Mouse (Mus musculus) liver, embryonic 12.5 days (tissue): ENCODE measurements around the gene Wars. TPM values are rescaled to one million over a fixed set of nuclear protein-coding genes. Genes with fewer than 3 reads are reported as not detected.
"Not testable (repeated sequence)": the region's sequence is repeated elsewhere in the genome, so short reads cannot be mapped to it uniquely, and the experiment has no call there.

Experiments used
- ATAC-seq: fragments of 200-750 bp; cut with Nextera tagmentation; 2 replicates; pipeline ENCODE4 v1.8.0; 2017; ENCODE audit warnings: moderate number of reproducible peaks, mild to moderate bottlenecking, moderate library complexity
- H3K27ac ChIP-seq: fragments of 300-500 bp; sonication (generic); 2 replicates; pipeline ENCODE4 v1.5.1; 2016; ENCODE audit warnings: mild to moderate bottlenecking
- H3K27me3 ChIP-seq: fragments of 300-500 bp; sonication (generic); replicated peaks from 2 replicates; pipeline ENCODE4 v1.6.1; 2016; ENCODE audit warnings: mild to moderate bottlenecking, moderate library complexity
- H3K36me3 ChIP-seq: fragments of 300-500 bp; sonication (generic); 2 replicates; pipeline ENCODE4 v1.6.1; 2016; ENCODE audit warnings: mild to moderate bottlenecking, moderate library complexity
- H3K4me1 ChIP-seq: fragments of 300-500 bp; sonication (generic); 2 replicates; pipeline ENCODE4 v1.6.1; 2016
- H3K4me2 ChIP-seq: fragments of 300-500 bp; sonication (generic); 2 replicates; pipeline ENCODE4 v1.6.1; 2016; ENCODE audit warnings: mild to moderate bottlenecking, moderate library complexity
- H3K4me3 ChIP-seq: fragments of 300-500 bp; sonication (generic); 2 replicates; pipeline ENCODE4 v1.5.1; 2016; ENCODE audit warnings: mild to moderate bottlenecking, moderate library complexity
- H3K9ac ChIP-seq: fragments of 300-500 bp; sonication (generic); 2 replicates; pipeline ENCODE4 v1.6.1; 2016; ENCODE audit warnings: mild to moderate bottlenecking, moderate library complexity
- H3K9me3 ChIP-seq: fragments of 300-500 bp; sonication (generic); replicated peaks from 2 replicates; pipeline ENCODE4 v1.6.1; 2016; ENCODE audit warnings: mild to moderate bottlenecking, moderate library complexity
- WGBS: fragments of 180-500 bp; shearing (Covaris S2); methylation state at CpG from one replicate; pipeline ENCODE4 v1.1.7; 2016; ENCODE audit not compliant: insufficient replicate concordance; 5-methylcytosine and 5-hydroxymethylcytosine counted together
- polyA plus RNA-seq: library from polyadenylated mRNA; unstranded; fragments of >200 nt; fragmentation: Nextera tagmentation; extraction: Ambion mirVana; gene quantifications from 2 replicates; pipeline ENCODE4 v1.2.1, GENCODE M21; 2016

Wars gene
- polyA plus RNA-seq, 1 experiment from 2014 or later, result 61.7 TPM

DNA sequence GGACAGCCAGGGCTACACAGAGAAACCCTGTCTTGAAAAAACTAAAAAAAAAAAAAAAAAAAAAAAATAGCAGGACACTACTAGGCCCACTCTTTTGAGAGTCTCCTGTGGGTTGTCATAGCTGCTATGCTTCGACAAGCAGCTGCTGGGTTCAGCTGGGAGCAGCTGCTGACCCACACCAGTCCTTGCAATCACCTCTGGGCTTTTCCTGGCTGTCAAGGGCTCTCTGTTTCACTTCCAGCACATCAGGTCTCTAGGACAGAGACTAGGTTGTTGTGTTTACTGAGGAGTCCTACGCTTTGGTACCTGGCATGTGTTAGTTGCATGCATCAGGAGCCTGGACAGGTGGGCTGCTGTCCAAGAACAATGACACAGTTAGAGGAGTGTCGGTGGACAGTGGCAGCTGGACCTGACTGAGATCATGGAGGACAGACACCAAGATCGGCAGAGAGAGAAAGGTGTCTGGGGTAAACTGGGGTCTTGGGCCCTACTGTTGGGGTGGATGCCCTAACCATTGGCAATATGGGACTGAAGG is 44.4 kb downstream of the Wars start:
- no peak for ATAC-seq
- H3K4me3 ChIP-seq, result no peak overlapping the region
- no peak overlapping the region for H3K27ac ChIP-seq
- no peak overlapping the region for H3K9ac ChIP-seq
- peaks cover 22% of the 10 kb centered on the region for H3K4me1 ChIP-seq
- no peaks in the 10 kb centered on the region for H3K9me3 ChIP-seq
- no peaks in the 10 kb centered on the region for H3K27me3 ChIP-seq
- H3K4me2 ChIP-seq, result no peak overlapping the region
- WGBS, result 69% methylated on average over 4 of the region's 4 CpGs
- peaks cover 8% of the 10 kb centered on the region; the same call in 1 of the 2 replicates for H3K36me3 ChIP-seq

DNA sequence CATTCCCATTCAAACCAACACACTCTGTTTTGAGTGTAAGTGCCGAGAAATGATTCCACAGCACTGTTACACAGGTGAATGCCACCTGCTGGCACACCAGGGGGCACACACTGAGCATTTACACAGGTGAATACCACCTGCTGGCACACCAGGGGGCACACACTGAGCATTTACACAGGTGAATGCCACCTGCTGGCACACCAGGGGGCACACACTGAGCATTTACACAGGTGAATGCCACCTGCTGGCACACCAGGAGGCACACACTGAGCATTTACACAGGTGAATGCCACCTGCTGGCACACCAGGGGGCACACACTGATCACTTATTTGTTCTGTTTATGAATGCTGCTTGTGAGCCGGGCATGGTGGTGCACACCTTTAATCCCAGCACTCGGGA is 45.9 kb downstream of the Wars start:
- H3K27me3 ChIP-seq, ATAC-seq, H3K9ac ChIP-seq, H3K9me3 ChIP-seq, H3K27ac ChIP-seq, H3K4me2 ChIP-seq, H3K4me3 ChIP-seq: not testable (repeated sequence)
- Histone ChIP-seq H3K36me3 (peaks cover 19% of the 10 kb centered on the region), H3K4me1 (peaks cover 27% of the 10 kb centered on the region)
- WGBS, result 82% methylated on average over 3 of the region's 3 CpGs

DNA sequence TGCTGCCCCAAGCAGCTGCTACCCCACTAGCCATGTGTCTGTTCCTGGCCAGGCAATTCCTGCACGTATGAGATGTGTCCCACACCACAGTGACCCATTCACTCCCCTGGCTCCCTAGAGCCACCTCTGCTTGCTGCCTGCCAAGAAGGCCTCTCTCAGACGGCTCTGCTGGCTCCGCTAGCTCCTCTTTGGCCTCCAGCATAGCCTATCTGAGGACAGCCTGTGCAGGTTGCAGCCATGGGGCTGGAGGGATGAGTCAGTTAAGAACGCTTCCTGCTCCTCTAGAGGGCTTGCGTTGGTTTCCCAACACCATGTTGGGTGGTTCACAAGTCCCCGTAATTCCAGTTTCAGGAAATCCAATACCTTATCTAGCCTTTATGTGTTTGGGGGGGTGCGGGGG is 51.3 kb downstream of the Wars start:
- H3K36me3 ChIP-seq, result peaks cover 57% of the 10 kb centered on the region
- H3K27ac ChIP-seq, result no peak overlapping the region
- no peak for ATAC-seq
- no peaks in the 10 kb centered on the region for H3K27me3 ChIP-seq
- no peaks in the 10 kb centered on the region for H3K9me3 ChIP-seq
- no peak overlapping the region for H3K9ac ChIP-seq
- H3K4me3 ChIP-seq, result no peak overlapping the region
- H3K4me2 ChIP-seq, result no peak overlapping the region
- 73% methylated on average over 7 of the region's 7 CpGs for WGBS
- peaks cover 21% of the 10 kb centered on the region for H3K4me1 ChIP-seq

DNA sequence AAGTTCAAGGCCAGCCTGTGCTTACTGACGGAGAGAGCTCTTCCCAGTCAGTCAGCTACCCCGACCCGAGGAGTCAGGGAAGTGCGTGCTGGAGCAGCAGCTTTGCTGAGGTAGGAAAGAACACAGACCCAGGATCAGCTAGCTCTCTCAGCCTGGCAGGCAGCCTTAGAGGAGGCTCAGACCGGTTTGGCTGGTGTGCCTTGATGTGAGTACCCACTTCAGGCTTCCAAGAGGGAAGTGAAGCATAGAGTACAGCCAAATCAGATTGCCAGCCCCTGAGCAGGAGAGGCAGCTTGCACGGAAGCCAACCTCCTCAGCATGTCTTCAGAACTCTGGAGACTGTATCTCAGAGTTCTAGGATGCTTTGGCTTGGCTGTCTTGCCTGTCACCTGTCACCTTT is 52.8 kb downstream of the Wars start:
- Histone ChIP-seq H3K27me3 (no peaks in the 10 kb centered on the region), H3K4me1 (peaks cover 36% of the 10 kb centered on the region), H3K9me3 (no peaks in the 10 kb centered on the region), H3K4me2 (no peak overlapping the region), H3K36me3 (peaks cover 60% of the 10 kb centered on the region), H3K27ac (no peak overlapping the region), H3K4me3 (no peak overlapping the region), H3K9ac (no peak overlapping the region)
- no peak for ATAC-seq
- WGBS, result 76% methylated on average over 6 of the region's 6 CpGs

DNA sequence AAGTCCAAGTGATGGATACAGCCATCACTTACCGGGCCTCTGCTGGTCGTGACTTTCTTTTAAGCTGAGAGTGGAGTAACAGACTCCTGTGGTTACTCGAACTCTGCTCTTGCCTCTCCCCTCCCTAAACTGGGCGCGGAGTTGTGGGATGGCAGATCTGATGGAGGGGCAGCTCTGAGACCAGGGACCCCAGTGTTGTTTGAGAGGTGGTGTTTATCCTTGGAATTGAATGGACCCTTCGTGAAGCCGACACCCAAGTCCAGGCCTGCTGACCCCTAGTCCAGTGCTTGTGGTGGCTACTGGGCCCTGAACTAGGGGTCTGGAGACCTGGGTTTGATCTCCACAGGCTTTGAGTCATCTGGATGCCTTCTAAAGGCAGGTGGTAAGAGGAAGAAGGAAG is 57.3 kb downstream of the Wars start:
- peaks cover 35% of the 10 kb centered on the region for H3K4me1 ChIP-seq
- H3K9me3 ChIP-seq, result no peaks in the 10 kb centered on the region
- H3K36me3 ChIP-seq, result peaks cover 28% of the 10 kb centered on the region
- H3K9ac ChIP-seq, result peak overlapping the region; percentile 74
- H3K4me2 ChIP-seq, result peak overlapping the region; percentile 99
- H3K27me3 ChIP-seq, result peaks cover 6% of the 10 kb centered on the region; the same call in 1 of the 2 replicates
- 46% methylated on average over 7 of the region's 7 CpGs for WGBS
- peak overlapping the region; percentile 70 for H3K4me3 ChIP-seq
- H3K27ac ChIP-seq, result peak overlapping the region; percentile 74; the same call in 1 of the 2 replicates
- ATAC-seq, result no peak

DNA sequence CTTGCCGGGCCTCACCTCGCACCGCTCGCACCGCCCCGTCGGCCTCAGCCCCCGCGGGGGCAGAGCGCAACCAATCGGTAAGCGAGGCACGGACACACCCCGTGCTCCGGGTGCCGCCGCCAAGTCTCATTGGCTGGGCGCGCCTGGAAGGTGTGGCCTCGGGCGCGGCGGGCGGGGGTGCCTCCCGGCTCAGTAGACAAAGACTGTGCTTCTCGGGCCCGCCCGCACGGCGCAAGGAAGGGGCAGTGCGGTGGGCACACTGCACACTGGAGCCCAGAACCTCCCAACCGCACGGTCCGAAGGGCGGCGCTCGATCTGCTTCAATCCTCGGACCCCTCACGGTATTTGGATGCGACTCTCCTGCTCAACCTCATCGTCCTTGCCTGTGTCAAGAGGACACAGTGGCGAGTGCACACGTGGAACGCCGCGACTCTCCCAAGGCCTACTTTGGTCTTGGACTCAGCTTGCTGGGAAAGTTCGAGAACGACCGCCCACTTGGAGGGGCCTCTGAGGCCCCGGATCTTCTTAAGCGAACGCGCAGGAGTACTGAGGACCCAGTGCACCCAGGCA is 58.0 kb downstream of the Wars start, which contains the start of the genes Slc25a29 and Slc25a47:
Gene Slc25a29, minus strand, starts transcription at position 44 of the 570 bp plus-strand sequence.
Gene Slc25a47, plus strand, starts transcription at position 207 of the 570 bp plus-strand sequence.
- ATAC-seq, result peak; percentile 99
- Histone ChIP-seq H3K4me1 (peaks cover 35% of the 10 kb centered on the region), H3K4me2 (peak within 1 kb of the TSS; percentile 99), H3K4me3 (peak within 1 kb of the TSS; percentile 70), H3K9ac (peak within 1 kb of the TSS; percentile 78), H3K9me3 (no peaks in the 10 kb centered on the region), H3K36me3 (peaks cover 20% of the 10 kb centered on the region), H3K27ac (peak within 1 kb of the TSS; percentile 74), H3K27me3 (peaks cover 6% of the 10 kb centered on the region; the same call in 1 of the 2 replicates)
- WGBS, result under 1% methylated on average over 51 of the region's 53 CpGs

DNA sequence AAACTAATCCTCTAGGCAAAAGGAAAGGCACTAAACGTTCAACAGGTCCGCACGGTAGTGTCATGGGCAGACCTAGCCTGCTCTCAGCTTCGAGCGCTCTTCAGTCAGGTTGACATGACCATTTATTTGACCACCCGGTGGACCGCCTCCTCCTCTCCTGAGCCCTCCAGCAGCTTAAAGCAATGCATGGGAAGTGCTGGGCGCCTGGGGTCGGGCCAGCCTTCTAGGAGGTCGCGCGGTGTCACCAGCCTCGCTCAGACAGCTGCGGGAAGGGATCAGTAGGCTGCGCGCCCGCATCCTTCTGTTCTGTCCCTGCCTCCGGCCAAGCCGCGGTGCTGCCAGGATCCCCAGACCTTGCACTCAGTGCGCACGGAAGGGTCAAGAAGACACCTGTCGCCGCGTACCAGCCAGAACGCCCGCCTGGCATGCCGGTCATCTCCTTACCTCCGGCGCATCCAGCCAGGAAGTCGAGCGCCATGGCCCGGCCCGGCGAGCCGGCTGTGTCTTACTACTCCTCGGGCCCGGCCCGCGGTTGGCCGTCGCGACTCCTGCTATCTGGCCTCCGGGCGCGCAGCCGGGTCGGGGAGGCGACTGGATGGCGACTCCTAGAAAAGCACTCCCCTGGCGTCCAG is 58.6 kb downstream of the Wars start:
- Histone ChIP-seq H3K9ac (peak overlapping the region; percentile 78), H3K27ac (peak overlapping the region; percentile 33; the same call in 1 of the 2 replicates), H3K27me3 (peaks cover 6% of the 10 kb centered on the region; the same call in 1 of the 2 replicates), H3K4me2 (peak overlapping the region; percentile 99), H3K4me3 (peak overlapping the region; percentile 70), H3K9me3 (no peaks in the 10 kb centered on the region), H3K4me1 (peaks cover 35% of the 10 kb centered on the region), H3K36me3 (peaks cover 16% of the 10 kb centered on the region)
- WGBS, result 7% methylated on average over 48 of the region's 51 CpGs
- no peak; the same call in 1 of the 2 replicates for ATAC-seq

DNA sequence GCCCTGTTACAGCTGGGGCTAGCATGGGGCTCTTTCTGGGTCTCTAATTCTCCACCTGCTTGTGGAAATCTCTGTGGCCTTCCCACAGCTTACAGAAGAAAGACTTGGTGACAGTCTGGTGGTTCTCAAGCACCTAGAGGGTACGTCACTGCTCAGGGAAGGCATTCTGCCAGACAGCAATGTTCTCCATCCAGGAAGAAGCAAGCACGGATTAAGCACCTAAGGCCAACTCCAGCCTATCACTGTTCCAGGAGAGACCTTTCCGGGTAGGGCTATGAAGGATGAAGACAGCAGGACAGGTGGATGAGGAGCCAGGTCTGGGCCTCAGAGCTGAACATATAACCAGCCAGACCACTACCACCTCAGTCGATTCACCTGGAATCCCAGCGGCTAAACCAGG is 59.2 kb downstream of the Wars start:
- Histone ChIP-seq H3K27me3 (peaks cover 6% of the 10 kb centered on the region; the same call in 1 of the 2 replicates), H3K4me3 (peak overlapping the region; percentile 70), H3K4me1 (peaks cover 35% of the 10 kb centered on the region), H3K9me3 (no peaks in the 10 kb centered on the region), H3K4me2 (peak overlapping the region; percentile 99), H3K36me3 (peaks cover 16% of the 10 kb centered on the region), H3K9ac (peak overlapping the region; percentile 78; the same call in 1 of the 2 replicates), H3K27ac (no peak overlapping the region)
- ATAC-seq, result no peak
- WGBS, result 56% methylated on average over 5 of the region's 5 CpGs

DNA sequence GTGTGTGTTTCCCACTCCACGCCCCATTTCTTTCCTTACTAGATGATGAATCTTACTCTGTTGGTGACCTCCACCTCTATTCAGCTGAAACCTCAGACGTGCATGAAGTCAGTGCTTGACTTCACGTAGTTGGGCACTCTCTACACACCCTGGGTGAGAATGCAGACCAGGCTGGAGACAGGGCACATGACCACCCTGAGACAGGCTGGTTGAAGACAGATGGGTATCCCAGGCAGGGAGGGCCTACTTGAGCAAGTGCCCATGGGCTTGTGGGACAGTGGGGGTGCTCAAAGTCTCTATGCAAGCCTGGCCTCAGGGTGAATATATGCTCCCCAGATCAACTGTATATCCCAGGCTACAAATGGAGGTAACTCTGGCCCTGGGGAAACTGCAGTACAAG is 59.6 kb downstream of the Wars start:
- H3K4me1 ChIP-seq, result peaks cover 35% of the 10 kb centered on the region
- no peak for ATAC-seq
- H3K27ac ChIP-seq, result no peak overlapping the region
- peak overlapping the region; percentile 99; the same call in 1 of the 2 replicates for H3K4me2 ChIP-seq
- H3K4me3 ChIP-seq, result no peak overlapping the region
- peaks cover 6% of the 10 kb centered on the region; the same call in 1 of the 2 replicates for H3K27me3 ChIP-seq
- H3K9ac ChIP-seq, result no peak overlapping the region
- WGBS, result 84% methylated on average over 3 of the region's 3 CpGs
- peaks cover 16% of the 10 kb centered on the region for H3K36me3 ChIP-seq
- no peaks in the 10 kb centered on the region for H3K9me3 ChIP-seq

DNA sequence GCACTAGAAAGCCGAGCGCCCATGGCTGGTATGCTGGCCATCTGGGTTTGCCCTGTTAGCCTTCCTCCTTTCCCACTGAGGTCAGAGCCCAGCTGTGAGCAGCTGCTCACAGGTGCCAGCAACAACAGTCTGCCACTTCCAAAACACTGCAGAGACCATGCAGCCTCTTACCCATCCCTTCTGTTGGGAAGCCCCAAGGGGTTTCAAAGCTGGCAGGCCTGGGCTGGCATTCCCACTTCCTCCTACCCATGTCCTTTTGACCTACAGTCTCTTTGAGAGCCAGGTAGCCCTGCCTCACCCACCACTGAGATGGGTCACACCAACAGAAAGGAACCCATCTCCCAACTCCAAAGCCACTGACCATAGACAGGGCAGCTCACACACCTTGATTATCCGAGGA is 60.6 kb downstream of the Wars start:
- Histone ChIP-seq H3K36me3 (peaks cover 11% of the 10 kb centered on the region), H3K4me2 (no peak overlapping the region), H3K27me3 (peaks cover 6% of the 10 kb centered on the region; the same call in 1 of the 2 replicates), H3K4me3 (no peak overlapping the region), H3K9ac (no peak overlapping the region), H3K9me3 (no peaks in the 10 kb centered on the region), H3K4me1 (peaks cover 35% of the 10 kb centered on the region), H3K27ac (no peak overlapping the region)
- WGBS, result 76% methylated on average over 3 of the region's 3 CpGs
- ATAC-seq, result no peak

DNA sequence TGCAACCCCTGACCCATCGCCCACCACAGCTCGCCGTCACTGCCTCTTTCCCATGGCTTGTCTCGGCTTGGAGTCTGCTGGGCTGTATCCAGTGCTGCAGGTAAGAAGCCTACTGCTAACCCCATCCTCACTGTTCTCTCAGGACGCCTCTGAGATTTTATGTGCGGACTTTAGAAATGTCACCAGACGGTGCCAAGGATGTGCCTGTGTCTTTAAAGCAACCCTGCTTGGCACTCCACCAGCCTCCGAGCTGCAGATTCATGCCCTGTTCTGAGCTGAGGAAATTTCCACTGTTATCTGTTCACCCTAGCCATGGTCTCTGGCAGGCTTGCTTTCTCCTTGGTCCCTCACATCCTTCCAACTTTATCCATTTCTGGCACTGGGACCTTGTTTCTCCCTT is 61.1 kb downstream of the Wars start:
- H3K9me3 ChIP-seq, result peaks cover 5% of the 10 kb centered on the region; the same call in 1 of the 2 replicates
- no peak overlapping the region for H3K4me3 ChIP-seq
- no peak overlapping the region for H3K4me2 ChIP-seq
- peaks cover 6% of the 10 kb centered on the region; the same call in 1 of the 2 replicates for H3K27me3 ChIP-seq
- peaks cover 31% of the 10 kb centered on the region for H3K4me1 ChIP-seq
- H3K9ac ChIP-seq, result no peak overlapping the region
- ATAC-seq, result no peak
- WGBS, result 86% methylated on average over 8 of the region's 8 CpGs
- H3K36me3 ChIP-seq, result peaks cover 11% of the 10 kb centered on the region
- H3K27ac ChIP-seq, result no peak overlapping the region
